Mouse (Mus musculus): ENCODE results near the gene Vamp2. TPM values are rescaled to one million over a fixed set of nuclear protein-coding genes. Genes with fewer than 3 reads are reported as not detected.
A peak's percentile ranks its signal among the peaks of the same experiment; 100 is the strongest.

Gene Vamp2
- polyA plus RNA-seq, 1 experiment from 2014 or later = 95.9 TPM

DNA sequence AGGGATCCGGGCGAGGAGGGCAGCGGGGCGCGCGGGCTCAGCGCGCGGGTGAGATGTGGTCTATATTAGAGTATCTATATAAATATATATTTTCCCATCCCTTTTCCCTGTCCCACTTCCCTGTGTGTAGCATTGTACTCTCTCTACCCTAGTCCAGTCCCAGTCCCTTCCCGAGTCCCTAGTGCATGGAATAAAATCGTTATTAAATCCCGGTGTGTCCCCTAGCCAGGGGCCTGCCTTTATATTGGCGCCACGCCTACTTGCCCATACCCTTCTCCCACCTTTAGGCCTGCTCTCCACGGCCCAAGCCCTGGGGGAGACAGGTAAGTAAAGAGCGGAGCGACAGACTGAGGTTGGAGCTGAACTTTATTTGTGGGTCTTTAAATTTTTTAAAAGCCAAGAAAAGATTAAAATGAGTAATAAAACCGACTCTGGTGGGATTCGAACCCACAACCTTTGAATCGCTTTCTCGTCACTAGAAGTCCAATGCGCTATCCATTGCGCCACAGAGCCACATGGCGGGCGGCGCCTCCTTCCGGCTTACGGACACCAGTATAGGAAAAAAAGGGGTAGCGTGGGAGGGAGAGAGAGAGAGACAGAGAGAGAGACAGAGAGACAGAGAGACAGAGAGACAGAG lies 34.9 kb downstream of the Vamp2 start:
- H3K9ac ChIP-seq (ENCODE audit: low read length) = peak overlapping the region; percentile 69
- H3K4me3 ChIP-seq (ENCODE audit: low read depth, low read length) = peak overlapping the region; percentile 76
- ATAC-seq (replicated peaks; ENCODE audit: low FRiP score) (peak; percentile 4), DNase-seq (ENCODE audit: low spot score) (peak; percentile 96)
- H3K27ac ChIP-seq (ENCODE audit: low read depth, low read length) = no peak overlapping the region
- H3K36me3 ChIP-seq (ENCODE audit: control insufficient read depth, insufficient read depth, low read length) = no peaks in the 10 kb centered on the region; the same call in 1 of the 2 replicates
- H3K4me2 ChIP-seq (ENCODE audit: low read depth, low read length, severe bottlenecking) = peak overlapping the region; percentile 96
- under 1% methylated on average over 29 of the region's 29 CpGs for WGBS
- peaks cover 13% of the 10 kb centered on the region for H3K27me3 ChIP-seq (ENCODE audit: control insufficient read depth, insufficient read depth, low read length)
- H3K9me3 ChIP-seq (ENCODE audit: control insufficient read depth, low read length) = no peaks in the 10 kb centered on the region
- H3K4me1 ChIP-seq (replicated peaks; ENCODE audit: control insufficient read depth, insufficient read depth, low read length) = peaks cover 34% of the 10 kb centered on the region

DNA sequence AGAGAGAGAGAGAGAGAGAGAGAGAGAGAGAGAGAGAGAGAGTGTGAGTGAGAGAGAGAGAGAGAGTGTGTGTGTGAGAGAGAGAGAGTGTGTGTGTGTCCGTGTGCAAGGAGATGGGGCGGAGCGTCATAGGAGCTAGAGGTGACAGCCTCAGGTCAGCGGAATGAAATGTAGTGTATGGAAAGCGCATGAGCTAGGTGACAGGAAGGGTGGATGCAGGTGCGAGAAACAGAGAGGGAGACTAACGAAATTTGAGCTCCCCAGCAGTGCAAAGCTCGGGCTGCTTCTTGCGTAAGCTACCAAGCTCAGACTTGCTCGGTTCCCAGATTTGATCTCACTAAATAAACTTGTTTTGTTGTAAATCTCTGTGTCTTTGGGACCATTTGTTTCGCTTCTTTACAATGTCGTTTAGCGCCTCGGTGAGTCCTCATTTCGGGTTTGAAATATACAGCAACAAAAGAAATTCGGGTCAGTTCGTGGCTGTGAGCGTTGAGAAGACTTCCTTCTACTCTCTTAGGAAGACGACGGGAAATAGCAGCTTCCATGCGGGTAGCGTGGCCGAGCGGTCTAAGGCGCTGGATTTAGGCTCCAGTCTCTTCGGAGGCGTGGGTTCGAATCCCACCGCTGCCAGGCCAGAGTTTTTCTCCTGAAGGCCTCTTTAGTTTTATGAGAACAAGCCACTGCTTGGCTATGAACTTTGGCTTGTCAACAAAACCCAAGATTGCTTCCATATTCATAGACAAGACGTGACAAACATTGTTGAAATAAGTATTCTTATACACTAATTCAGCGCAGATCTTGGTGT lies 35.6 kb downstream of the Vamp2 start:
- peak overlapping the region; percentile 40 for H3K9ac ChIP-seq (ENCODE audit: low read length)
- H3K4me2 ChIP-seq (ENCODE audit: low read depth, low read length, severe bottlenecking) = peak overlapping the region; percentile 96
- H3K4me3 ChIP-seq (ENCODE audit: low read depth, low read length) = peak overlapping the region; percentile 76
- WGBS = under 1% methylated on average over 31 of the region's 31 CpGs
- H3K27ac ChIP-seq (ENCODE audit: low read depth, low read length) = peak overlapping the region; percentile 66; the same call in 1 of the 2 replicates
- H3K36me3 ChIP-seq (ENCODE audit: control insufficient read depth, insufficient read depth, low read length) = no peaks in the 10 kb centered on the region; the same call in 1 of the 2 replicates
- no peaks in the 10 kb centered on the region for H3K9me3 ChIP-seq (ENCODE audit: control insufficient read depth, low read length)
- H3K4me1 ChIP-seq (replicated peaks; ENCODE audit: control insufficient read depth, insufficient read depth, low read length) = peaks cover 32% of the 10 kb centered on the region
- ATAC-seq (replicated peaks; ENCODE audit: low FRiP score) (peak; percentile 74), DNase-seq (ENCODE audit: low spot score) (peak; percentile 97)
- H3K27me3 ChIP-seq (ENCODE audit: control insufficient read depth, insufficient read depth, low read length) = peaks cover 13% of the 10 kb centered on the region

GRCm38 (mm10) chr11:69124498-69124847 lies 36.2 kb downstream of the Vamp2 start:
- Histone ChIP-seq H3K27ac (ENCODE audit: low read depth, low read length) (no peak overlapping the region), H3K27me3 (ENCODE audit: control insufficient read depth, insufficient read depth, low read length) (peaks cover 13% of the 10 kb centered on the region), H3K36me3 (ENCODE audit: control insufficient read depth, insufficient read depth, low read length) (no peaks in the 10 kb centered on the region; the same call in 1 of the 2 replicates), H3K9me3 (ENCODE audit: control insufficient read depth, low read length) (no peaks in the 10 kb centered on the region), H3K4me3 (ENCODE audit: low read depth, low read length) (peak overlapping the region; percentile 76; the same call in 1 of the 2 replicates), H3K4me1 (replicated peaks; ENCODE audit: control insufficient read depth, insufficient read depth, low read length) (peaks cover 28% of the 10 kb centered on the region), H3K4me2 (ENCODE audit: low read depth, low read length, severe bottlenecking) (no peak overlapping the region), H3K9ac (ENCODE audit: low read length) (no peak overlapping the region)
- ATAC-seq (replicated peaks; ENCODE audit: low FRiP score) (peak; percentile 63), DNase-seq (ENCODE audit: low spot score) (peak; percentile 71)
- 0% methylated on average over 3 of the region's 3 CpGs for WGBS

GRCm38 (mm10) chr11:69125041-69125851 lies 37.0 kb downstream of the Vamp2 start:
- DNase-seq (ENCODE audit: low spot score) (peak; percentile 86), ATAC-seq (replicated peaks; ENCODE audit: low FRiP score) (peak; percentile 45; the same call in 1 of the 2 replicates)
- H3K4me3 ChIP-seq (ENCODE audit: low read depth, low read length) = peak overlapping the region; percentile 43
- H3K9me3 ChIP-seq (ENCODE audit: control insufficient read depth, low read length) = no peaks in the 10 kb centered on the region
- H3K36me3 ChIP-seq (ENCODE audit: control insufficient read depth, insufficient read depth, low read length) = no peaks in the 10 kb centered on the region; the same call in 1 of the 2 replicates
- WGBS = under 1% methylated on average over 24 of the region's 24 CpGs
- H3K27ac ChIP-seq (ENCODE audit: low read depth, low read length) = no peak overlapping the region
- peaks cover 9% of the 10 kb centered on the region for H3K27me3 ChIP-seq (ENCODE audit: control insufficient read depth, insufficient read depth, low read length)
- H3K4me2 ChIP-seq (ENCODE audit: low read depth, low read length, severe bottlenecking) = peak overlapping the region; percentile 63
- peak overlapping the region; percentile 55 for H3K9ac ChIP-seq (ENCODE audit: low read length)
- peaks cover 21% of the 10 kb centered on the region for H3K4me1 ChIP-seq (replicated peaks; ENCODE audit: control insufficient read depth, insufficient read depth, low read length)

DNA sequence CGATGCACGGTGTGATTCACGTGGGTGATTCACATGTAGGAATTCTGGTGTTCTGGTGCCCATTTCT lies 37.4 kb downstream of the Vamp2 start, which contains the start of gene Aloxe3:
Gene Aloxe3 (plus strand): TSS at position 45 of the 67 bp plus-strand sequence.
- Histone ChIP-seq H3K4me1 (replicated peaks; ENCODE audit: control insufficient read depth, insufficient read depth, low read length) (peaks cover 17% of the 10 kb centered on the region; the same call in 1 of the 2 replicates), H3K27me3 (ENCODE audit: control insufficient read depth, insufficient read depth, low read length) (peaks cover 5% of the 10 kb centered on the region), H3K9ac (ENCODE audit: low read length) (peak within 1 kb of the TSS; percentile 55), H3K4me2 (ENCODE audit: low read depth, low read length, severe bottlenecking) (peak within 1 kb of the TSS; percentile 63), H3K36me3 (ENCODE audit: control insufficient read depth, insufficient read depth, low read length) (no peaks in the 10 kb centered on the region), H3K4me3 (ENCODE audit: low read depth, low read length) (peak within 1 kb of the TSS; percentile 43), H3K27ac (ENCODE audit: low read depth, low read length) (no peak within 1 kb of the TSS), H3K9me3 (ENCODE audit: control insufficient read depth, low read length) (no peaks in the 10 kb centered on the region)
- no peak for ATAC-seq (replicated peaks; ENCODE audit: low FRiP score)
- DNase-seq (ENCODE audit: low spot score) = no peak
- WGBS = 2% methylated on average over 3 of the region's 3 CpGs

GRCm38 (mm10) chr11:69125919-69126705 lies 37.8 kb downstream of the Vamp2 start:
- H3K9ac ChIP-seq (ENCODE audit: low read length) = peak overlapping the region; percentile 55
- H3K4me2 ChIP-seq (ENCODE audit: low read depth, low read length, severe bottlenecking) = peak overlapping the region; percentile 63
- peaks cover 14% of the 10 kb centered on the region; the same call in 1 of the 2 replicates for H3K4me1 ChIP-seq (replicated peaks; ENCODE audit: control insufficient read depth, insufficient read depth, low read length)
- H3K9me3 ChIP-seq (ENCODE audit: control insufficient read depth, low read length) = no peaks in the 10 kb centered on the region
- no peak overlapping the region for H3K27ac ChIP-seq (ENCODE audit: low read depth, low read length)
- H3K36me3 ChIP-seq (ENCODE audit: control insufficient read depth, insufficient read depth, low read length) = no peaks in the 10 kb centered on the region
- WGBS = 10% methylated on average over 20 of the region's 20 CpGs
- peak; percentile 56 for DNase-seq (ENCODE audit: low spot score)
- H3K4me3 ChIP-seq (ENCODE audit: low read depth, low read length) = peak overlapping the region; percentile 43
- ATAC-seq (replicated peaks; ENCODE audit: low FRiP score) = no peak
- peaks cover 3% of the 10 kb centered on the region; the same call in 1 of the 2 replicates for H3K27me3 ChIP-seq (ENCODE audit: control insufficient read depth, insufficient read depth, low read length)

DNA sequence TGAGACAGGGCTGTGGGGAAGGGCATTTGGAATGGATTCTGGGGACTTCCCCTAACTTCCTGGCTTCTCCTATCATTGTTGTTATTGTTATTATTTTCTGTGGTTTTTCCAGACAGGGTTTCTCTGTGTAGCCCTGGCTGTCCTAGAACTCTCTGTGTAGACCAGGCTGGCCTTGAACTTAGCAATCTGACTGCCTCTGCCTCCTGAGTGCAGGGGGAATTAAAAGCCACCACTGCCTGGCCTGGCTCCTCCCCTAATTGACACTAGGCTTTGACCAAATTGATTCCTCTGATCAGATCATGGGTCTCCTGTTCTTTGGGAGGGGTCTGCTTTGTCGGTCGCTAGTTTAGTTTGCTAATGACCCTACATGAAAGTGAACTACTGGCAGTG lies 38.4 kb downstream of the Vamp2 start:
- Histone ChIP-seq H3K4me3 (ENCODE audit: low read depth, low read length) (no peak overlapping the region), H3K27me3 (ENCODE audit: control insufficient read depth, insufficient read depth, low read length) (peaks cover 3% of the 10 kb centered on the region; the same call in 1 of the 2 replicates), H3K9ac (ENCODE audit: low read length) (no peak overlapping the region), H3K36me3 (ENCODE audit: control insufficient read depth, insufficient read depth, low read length) (no peaks in the 10 kb centered on the region), H3K9me3 (ENCODE audit: control insufficient read depth, low read length) (no peaks in the 10 kb centered on the region), H3K27ac (ENCODE audit: low read depth, low read length) (no peak overlapping the region), H3K4me1 (replicated peaks; ENCODE audit: control insufficient read depth, insufficient read depth, low read length) (peaks cover 8% of the 10 kb centered on the region; the same call in 1 of the 2 replicates), H3K4me2 (ENCODE audit: low read depth, low read length, severe bottlenecking) (peak overlapping the region; percentile 63; the same call in 1 of the 2 replicates)
- ATAC-seq (replicated peaks; ENCODE audit: low FRiP score) (no peak), DNase-seq (ENCODE audit: low spot score) (no peak)
- 45% methylated on average over 2 of the region's 2 CpGs for WGBS
